Mouse (Mus musculus) liver, adult 2 months (tissue): ENCODE measurements at regions not wholly inside any gene's neighbourhood (a gene's known extent, or its start where the extent isn't known, plus 50 kb on each side); places are given as distances from the start of the nearest gene placed in this dataset.

ENCODE experiments used
- CTCF ChIP-seq: fragments of 200-500 bp; IDR thresholded peaks from 2 replicates; pipeline ENCODE4 v1.5.1; 2011; ENCODE audit warnings: low read depth, low read length, control low read depth
- POLR2A ChIP-seq: fragments of 200-500 bp; IDR thresholded peaks from 2 replicates; pipeline ENCODE4 v1.6.1; 2011; ENCODE audit warnings: low read length, control low read depth; ENCODE audit not compliant: insufficient read depth; ENCODE audit errors: extremely low read depth

- TF ChIP-seq CTCF, result no peak
- TF ChIP-seq POLR2A, result no peak
Observed at GRCm38 (mm10) chr16:31543499-31544170, 119.6 kb upstream of the Dlg1 start.
